Mouse (Mus musculus): ENCODE results near the gene Csnk1g1.

GRCm38 (mm10) chr9:66053620-66054019 lies 144.9 kb downstream of the Csnk1g1 start:
- TF ChIP-seq CTCF (IDR thresholded peaks at IDR 0.05; ENCODE audit: low read depth, low read length) (no peak), EP300 (IDR thresholded peaks at IDR 0.05; ENCODE audit: insufficient read depth, low read depth, low read length) (no peak), POLR2A (IDR thresholded peaks at IDR 0.05; ENCODE audit: insufficient read depth, low read length) (no peak)
